Mouse (Mus musculus): ENCODE results near the gene Itgb7. TPM values are rescaled to one million over a fixed set of nuclear protein-coding genes. Genes with fewer than 3 reads are reported as not detected.
"Not testable (repeated sequence)": the region's sequence is repeated elsewhere in the genome, so short reads cannot be mapped to it uniquely, and the experiment has no call there.

Itgb7 gene
- total and polyA plus RNA-seq, 2 experiments from 2014 or later: 1.2 to 2.1 TPM

DNA sequence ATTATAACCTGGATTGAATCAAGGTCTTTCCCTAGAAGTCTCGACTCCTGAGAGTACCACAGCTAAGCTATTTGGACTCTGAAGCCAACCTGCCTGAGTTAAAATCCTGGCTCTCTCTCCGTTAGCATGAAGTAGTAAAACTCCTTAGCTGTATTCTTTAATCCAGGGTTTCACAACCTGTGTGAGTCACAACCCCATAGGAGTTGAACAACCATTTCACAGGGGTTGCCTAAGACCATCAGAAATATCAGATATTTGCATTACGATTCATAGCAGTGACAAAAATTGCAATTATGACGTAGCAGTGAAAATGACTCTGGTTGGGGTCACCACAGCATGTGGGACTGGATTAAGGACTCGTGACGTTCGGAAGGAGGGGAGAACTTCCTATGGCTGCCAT, 1.0 kb upstream of the Itgb7 start:
- no peak for TF ChIP-seq CTCF (IDR thresholded peaks at IDR 0.05; ENCODE audit: low read depth)
- Histone ChIP-seq H3K27me3 (ENCODE audit: insufficient read depth, low read length) (no peaks in the 10 kb centered on the region), H3K9ac (replicated peaks; ENCODE audit: low read length) (no peak overlapping the region), H3K36me3 (ENCODE audit: insufficient read depth, low read length) (no peaks in the 10 kb centered on the region), H3K9me3 (ENCODE audit: low read length) (no peaks in the 10 kb centered on the region), H3K27ac (no peak overlapping the region), H3K4me2 (ENCODE audit: low read depth, low read length) (no peak overlapping the region), H3K4me1 (ENCODE audit: insufficient read depth, low read length) (no peaks in the 10 kb centered on the region), H3K4me3 (ENCODE audit: low read length) (no peak overlapping the region)
- no peak for ATAC-seq
- DNase-seq (ENCODE audit: low spot score): no peak
- 87% methylated on average over 7 of the region's 7 CpGs for WGBS

DNA sequence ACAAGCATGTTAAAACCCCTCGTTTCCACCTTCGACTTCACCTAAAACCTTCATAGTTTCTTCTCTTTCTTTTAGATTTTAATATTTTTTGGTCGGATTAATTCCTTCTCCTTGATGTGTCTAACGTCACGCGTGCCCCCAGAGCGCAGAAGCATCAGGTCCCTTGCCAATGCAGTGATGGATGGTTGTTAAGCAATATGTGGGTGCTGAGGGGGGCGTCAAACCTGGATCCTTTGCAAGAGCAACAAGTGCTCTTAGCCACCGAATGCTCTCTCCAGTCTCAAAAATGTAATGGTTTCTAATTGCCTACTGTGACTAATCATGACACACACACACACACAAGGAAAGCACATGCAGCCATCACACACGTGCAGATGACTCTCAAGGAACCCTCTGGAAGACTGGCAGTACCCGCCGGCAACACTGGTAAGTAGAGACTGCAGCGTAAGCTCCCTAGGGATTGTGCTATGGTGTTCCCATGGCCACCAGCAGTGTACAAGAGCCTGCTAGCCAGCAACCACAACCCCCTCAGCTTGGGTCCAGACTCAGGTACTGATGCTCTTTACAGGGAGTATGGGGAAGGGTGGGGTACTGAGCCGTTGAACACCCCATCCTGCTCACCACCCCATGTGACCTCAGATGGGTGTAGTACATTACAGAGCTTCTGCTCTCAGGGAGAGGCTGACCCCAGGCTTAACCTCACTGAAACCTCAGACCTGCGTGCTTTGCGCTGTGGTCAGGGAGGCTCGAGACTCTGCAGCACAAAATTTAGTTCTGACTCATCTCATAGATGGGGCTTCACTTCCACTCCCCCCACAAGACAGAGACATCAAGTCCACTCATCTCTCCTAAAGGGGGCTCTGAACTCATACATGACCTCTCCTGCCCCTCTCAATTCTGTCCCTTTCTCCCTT, 1.1 kb downstream of the Itgb7 start:
- ATAC-seq (no peak), DNase-seq (ENCODE audit: low spot score) (no peak)
- Histone ChIP-seq H3K4me3 (ENCODE audit: low read length) (no peak overlapping the region), H3K27ac (no peak overlapping the region), H3K4me2 (ENCODE audit: low read depth, low read length) (no peak overlapping the region), H3K36me3 (ENCODE audit: insufficient read depth, low read length) (no peaks in the 10 kb centered on the region), H3K9me3 (ENCODE audit: low read length) (no peaks in the 10 kb centered on the region), H3K4me1 (ENCODE audit: insufficient read depth, low read length) (no peaks in the 10 kb centered on the region), H3K27me3 (ENCODE audit: insufficient read depth, low read length) (peaks cover 4% of the 10 kb centered on the region; the same call in 1 of the 2 replicates), H3K9ac (replicated peaks; ENCODE audit: low read length) (no peak overlapping the region)
- TF ChIP-seq CTCF (IDR thresholded peaks at IDR 0.05; ENCODE audit: low read depth): no peak
- 83% methylated on average over 17 of the region's 17 CpGs for WGBS

DNA sequence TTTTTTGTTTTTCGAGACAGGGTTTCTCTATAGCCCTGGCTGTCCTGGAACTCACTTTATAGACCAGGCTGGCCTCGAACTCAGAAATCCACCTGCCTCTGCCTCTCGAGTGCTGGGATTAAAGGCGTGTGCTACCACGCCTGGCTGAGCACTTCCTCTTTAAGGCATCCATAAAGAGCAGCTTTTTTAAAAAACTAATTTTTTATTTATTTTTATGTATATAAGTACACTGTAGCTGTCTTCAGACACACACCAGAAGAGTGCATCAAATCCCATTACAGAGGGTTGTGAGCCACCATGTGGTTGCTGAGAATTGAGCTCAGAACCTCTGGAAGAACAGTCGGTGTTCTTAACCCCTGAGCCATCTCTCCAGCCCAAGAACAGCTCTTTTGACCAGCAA, 6.1 kb downstream of the Itgb7 start:
- H3K4me1 ChIP-seq (ENCODE audit: insufficient read depth, low read length); H3K27me3 ChIP-seq (ENCODE audit: insufficient read depth, low read length); DNase-seq (ENCODE audit: low spot score); ATAC-seq; H3K36me3 ChIP-seq (ENCODE audit: insufficient read depth, low read length); H3K9me3 ChIP-seq (ENCODE audit: low read length); H3K4me3 ChIP-seq (ENCODE audit: low read length); H3K27ac ChIP-seq; H3K9ac ChIP-seq (replicated peaks; ENCODE audit: low read length); H3K4me2 ChIP-seq (ENCODE audit: low read depth, low read length): not testable (repeated sequence)
- 79% methylated on average over 5 of the region's 6 CpGs for WGBS

DNA sequence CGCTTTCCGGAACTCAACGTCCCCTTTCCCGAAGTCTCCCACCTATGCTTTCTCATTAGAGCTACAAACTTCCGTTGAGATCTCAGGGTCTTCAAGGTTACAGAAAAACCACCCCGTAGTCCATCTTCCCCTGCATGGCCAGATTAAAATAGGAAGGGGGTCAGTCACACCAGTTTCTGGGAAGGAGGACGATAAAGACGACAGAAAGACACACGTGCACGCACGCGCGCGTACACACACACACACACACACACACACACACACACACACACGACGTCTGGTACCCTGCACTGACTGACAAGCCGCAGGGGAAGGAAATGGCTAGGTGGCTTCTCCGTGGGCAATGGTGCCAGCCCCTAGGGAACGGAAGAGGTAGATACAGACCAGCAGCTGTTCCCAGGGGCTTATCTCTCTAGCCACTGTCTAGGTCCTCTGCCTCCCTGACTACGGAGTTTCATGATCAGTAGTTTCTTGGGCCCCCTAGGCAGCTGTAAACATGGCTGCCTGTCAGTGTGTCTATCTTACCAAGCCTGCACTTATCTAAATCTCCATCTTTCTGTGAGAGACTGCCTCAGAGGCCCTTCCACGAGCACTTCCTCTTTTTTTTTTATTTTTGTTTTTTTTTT, 6.6 kb downstream of the Itgb7 start:
- ATAC-seq (no peak), DNase-seq (ENCODE audit: low spot score) (no peak)
- peak overlapping the region; percentile 37 for H3K4me3 ChIP-seq (ENCODE audit: low read length)
- H3K9me3 ChIP-seq (ENCODE audit: low read length): no peaks in the 10 kb centered on the region
- no peaks in the 10 kb centered on the region for H3K4me1 ChIP-seq (ENCODE audit: insufficient read depth, low read length)
- peak overlapping the region; percentile 80 for H3K4me2 ChIP-seq (ENCODE audit: low read depth, low read length)
- H3K27me3 ChIP-seq (ENCODE audit: insufficient read depth, low read length): peaks cover 10% of the 10 kb centered on the region; the same call in 1 of the 2 replicates
- 26% methylated on average over 21 of the region's 21 CpGs for WGBS
- peak overlapping the region; percentile 45 for H3K9ac ChIP-seq (replicated peaks; ENCODE audit: low read length)
- H3K27ac ChIP-seq: no peak overlapping the region
- TF ChIP-seq CTCF (IDR thresholded peaks at IDR 0.05; ENCODE audit: low read depth): no peak
- H3K36me3 ChIP-seq (ENCODE audit: insufficient read depth, low read length): no peaks in the 10 kb centered on the region

DNA sequence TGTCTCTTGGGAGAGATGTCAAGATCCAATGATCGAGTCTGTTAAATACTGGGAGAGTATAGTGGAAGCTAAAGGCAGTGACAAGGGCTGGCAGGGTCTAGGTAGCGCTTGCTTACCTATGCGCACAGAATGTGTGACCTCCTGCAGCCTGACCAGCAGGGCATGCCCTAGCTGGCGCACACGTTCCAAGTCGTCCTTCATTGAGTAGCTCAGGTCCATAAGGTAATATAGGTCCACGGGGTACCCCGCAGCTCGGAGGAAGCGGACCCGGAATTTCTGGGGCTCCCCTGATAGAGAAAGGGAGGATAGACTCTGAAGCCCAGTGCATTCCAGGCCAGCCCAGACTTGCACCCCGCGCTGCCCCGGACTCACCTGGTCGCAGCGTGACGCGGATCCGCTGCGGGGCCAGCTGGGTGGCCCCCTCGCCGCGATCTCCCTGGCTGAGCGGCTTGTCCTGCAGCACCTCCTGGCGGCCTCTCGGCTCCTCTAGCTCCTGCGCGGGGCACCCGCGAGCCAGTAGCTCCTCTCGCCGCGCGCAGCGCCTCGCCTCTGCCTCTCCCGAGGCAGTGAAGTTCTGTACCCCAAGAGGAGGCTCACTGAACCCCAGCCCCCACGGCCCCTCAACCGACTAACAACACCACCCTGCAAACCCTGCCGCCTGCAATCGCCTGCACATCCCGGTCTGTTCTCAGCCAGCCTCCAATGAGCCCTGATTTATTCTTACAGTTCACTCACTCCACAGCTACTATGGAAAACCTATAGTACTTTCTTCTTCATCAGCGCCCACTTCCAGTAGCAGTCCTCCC, 7.4 kb downstream of the Itgb7 start:
- WGBS: 4% methylated on average over 43 of the region's 43 CpGs
- Histone ChIP-seq H3K36me3 (ENCODE audit: insufficient read depth, low read length) (no peaks in the 10 kb centered on the region), H3K4me2 (ENCODE audit: low read depth, low read length) (peak overlapping the region; percentile 80), H3K9ac (replicated peaks; ENCODE audit: low read length) (peak overlapping the region; percentile 45), H3K4me1 (ENCODE audit: insufficient read depth, low read length) (no peaks in the 10 kb centered on the region), H3K4me3 (ENCODE audit: low read length) (peak overlapping the region; percentile 37), H3K9me3 (ENCODE audit: low read length) (no peaks in the 10 kb centered on the region), H3K27me3 (ENCODE audit: insufficient read depth, low read length) (peaks cover 10% of the 10 kb centered on the region; the same call in 1 of the 2 replicates), H3K27ac (no peak overlapping the region)
- peak; percentile 85 for ATAC-seq
- peak; percentile 71 for TF ChIP-seq CTCF (IDR thresholded peaks at IDR 0.05; ENCODE audit: low read depth)
- peak; percentile 82 for DNase-seq (ENCODE audit: low spot score)

- peak; percentile 48 for TF ChIP-seq CTCF (IDR thresholded peaks at IDR 0.05; ENCODE audit: low read depth)
- no peaks in the 10 kb centered on the region for H3K36me3 ChIP-seq (ENCODE audit: insufficient read depth, low read length)
- DNase-seq (ENCODE audit: low spot score): peak; percentile 56
Observed at GRCm38 (mm10) chr15:102222386-102222785, 9.4 kb downstream of the Itgb7 start.

More at GRCm38 (mm10) chr15:102222386-102222785, 9.4 kb downstream of the Itgb7 start:
- Histone ChIP-seq H3K27ac (no peak overlapping the region), H3K27me3 (ENCODE audit: insufficient read depth, low read length) (peaks cover 10% of the 10 kb centered on the region; the same call in 1 of the 2 replicates), H3K9me3 (ENCODE audit: low read length) (no peaks in the 10 kb centered on the region), H3K4me3 (ENCODE audit: low read length) (no peak overlapping the region), H3K4me1 (ENCODE audit: insufficient read depth, low read length) (no peaks in the 10 kb centered on the region), H3K9ac (replicated peaks; ENCODE audit: low read length) (no peak overlapping the region), H3K4me2 (ENCODE audit: low read depth, low read length) (no peak overlapping the region)
- WGBS: 41% methylated on average over 10 of the region's 10 CpGs
- ATAC-seq: no peak; the same call in 1 of the 2 replicates
